Mouse (Mus musculus): ENCODE results near the gene Rps5.

Gene Rps5

DNA sequence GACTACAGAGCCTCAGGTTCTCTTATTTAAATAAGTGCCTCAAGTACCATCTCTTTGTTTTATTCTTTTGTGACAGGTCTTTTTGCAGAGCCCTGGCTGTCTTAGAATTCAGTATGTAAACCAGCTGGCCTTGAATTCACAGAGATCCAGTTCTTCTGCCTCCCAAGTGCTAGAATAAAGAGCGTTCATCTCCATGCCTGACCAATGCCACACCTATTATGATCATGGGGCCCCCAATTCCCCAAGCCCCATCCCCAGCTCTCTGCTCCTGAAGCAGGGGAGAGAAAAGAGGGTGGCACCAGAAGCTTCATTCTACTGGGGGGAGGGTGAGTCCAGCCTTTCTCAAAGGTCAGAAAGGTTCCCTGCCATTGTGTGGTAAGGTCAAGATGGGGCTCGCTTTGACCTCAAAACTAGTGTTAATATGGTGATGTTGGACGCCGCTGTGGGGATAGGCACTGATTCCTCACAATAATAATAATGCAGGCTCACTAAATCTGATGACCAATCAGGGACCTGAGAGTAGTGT lies 11.6 kb downstream of the Rps5 start:
- 82% methylated on average over 4 of the region's 4 CpGs for WGBS

GRCm38 (mm10) chr7:12934808-12935207 lies 12.7 kb downstream of the Rps5 start:
- 77% methylated on average over 3 of the region's 3 CpGs for WGBS

DNA sequence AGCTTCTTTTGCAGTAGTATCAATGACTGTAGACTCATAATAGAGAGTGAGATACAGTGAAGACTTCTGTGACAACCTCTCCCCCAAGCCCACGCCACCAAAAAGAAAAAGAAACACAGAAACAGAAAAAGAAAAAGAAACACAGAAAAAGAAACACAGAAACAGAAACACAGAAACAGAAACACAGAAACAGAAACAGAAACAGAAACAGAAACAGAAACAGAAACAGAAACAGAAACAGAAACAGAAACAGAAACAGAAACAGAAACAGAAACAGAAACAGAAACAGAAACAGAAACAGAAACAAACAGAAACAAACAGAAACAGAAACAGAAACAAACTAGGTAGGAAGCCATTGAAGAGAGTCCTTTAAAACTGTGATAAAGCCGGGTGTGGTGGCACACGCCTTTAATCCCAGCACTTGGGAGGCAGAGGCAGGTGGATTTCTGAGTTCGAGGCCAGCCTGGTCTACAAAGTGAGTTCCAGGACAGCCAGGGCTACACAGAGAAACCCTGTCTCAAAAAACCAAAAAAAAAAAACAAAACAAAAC lies 15.2 kb downstream of the Rps5 start:
- 91% methylated on average over 4 of the region's 4 CpGs for WGBS

GRCm38 (mm10) chr7:12940599-12940998 lies 18.5 kb downstream of the Rps5 start:
- 75% methylated on average over 4 of the region's 4 CpGs for whole genome bisulfite sequencing

GRCm38 (mm10) chr7:12949032-12949871 lies 27.2 kb downstream of the Rps5 start:
- WGBS: 6% methylated on average over 35 of the region's 35 CpGs

DNA sequence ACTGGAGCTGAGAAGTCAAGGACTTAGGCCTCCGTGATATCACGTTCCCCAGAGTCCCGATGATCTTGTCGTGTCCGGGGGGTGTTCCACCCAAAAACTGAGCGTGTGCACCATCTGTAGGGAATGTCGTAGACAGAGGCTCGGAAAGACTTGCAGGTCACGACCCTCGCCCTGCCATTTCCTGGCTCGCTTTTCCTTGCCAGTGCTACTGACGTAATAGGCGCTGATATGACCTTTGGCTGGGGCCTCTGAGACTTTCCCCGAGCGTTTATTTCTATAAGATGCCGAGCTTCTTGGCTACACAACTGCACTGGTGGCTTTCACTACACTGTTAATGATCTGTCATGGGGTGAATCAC lies 27.8 kb downstream of the Rps5 start:
- whole genome bisulfite sequencing: 8% methylated on average over 16 of the region's 16 CpGs

- 44% methylated on average over 3 of the region's 3 CpGs for WGBS
Observed at GRCm38 (mm10) chr7:12954896-12955295, 32.8 kb downstream of the Rps5 start.

GRCm38 (mm10) chr7:12957511-12957910 lies 35.4 kb downstream of the Rps5 start:
- WGBS: 63% methylated on average over 5 of the region's 5 CpGs

DNA sequence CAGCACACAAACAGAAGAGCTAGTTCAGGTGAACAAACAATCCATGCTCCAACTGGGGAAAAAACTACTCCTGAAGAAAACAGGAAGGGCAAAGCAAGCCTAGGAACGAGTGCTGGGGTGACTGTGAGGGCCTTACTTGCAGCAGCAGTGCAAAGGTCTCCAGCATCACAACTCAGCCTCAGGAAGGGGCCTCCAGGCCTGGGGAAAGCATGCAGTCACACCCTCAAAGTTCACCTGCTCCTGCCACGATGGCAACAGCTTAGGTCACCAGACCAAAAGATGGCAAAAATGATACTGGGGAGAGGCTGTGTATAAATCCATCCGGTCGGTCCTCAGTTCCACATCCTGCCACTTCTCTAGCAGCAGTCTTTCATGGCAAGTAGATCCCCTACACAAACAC lies 36.9 kb downstream of the Rps5 start:
- 81% methylated on average over 4 of the region's 4 CpGs for WGBS

- WGBS: 49% methylated on average over 4 of the region's 4 CpGs
Observed at GRCm38 (mm10) chr7:12959718-12960117, 37.6 kb downstream of the Rps5 start.

- 1% methylated on average over 29 of the region's 29 CpGs for WGBS
Observed at GRCm38 (mm10) chr7:12961511-12962141, 39.5 kb downstream of the Rps5 start.

- under 1% methylated on average over 23 of the region's 23 CpGs for WGBS
Observed at GRCm38 (mm10) chr7:12965678-12966091, 43.6 kb downstream of the Rps5 start, which contains the start of gene Zfp324. Gene Zfp324 (plus strand): TSS chr7:12965838.

- under 1% methylated on average over 29 of the region's 29 CpGs for WGBS
Observed at GRCm38 (mm10) chr7:12966104-12966845, 44.2 kb downstream of the Rps5 start.

- WGBS: 96% methylated on average over 25 of the region's 25 CpGs
Observed at GRCm38 (mm10) chr7:12970906-12971305, 48.8 kb downstream of the Rps5 start.
